Mouse (Mus musculus): ENCODE data around the gene Spryd4.
"Not testable (repeated sequence)": the region's sequence is repeated elsewhere in the genome, so short reads cannot be mapped to it uniquely, and the experiment has no call there.

Spryd4 gene

DNA sequence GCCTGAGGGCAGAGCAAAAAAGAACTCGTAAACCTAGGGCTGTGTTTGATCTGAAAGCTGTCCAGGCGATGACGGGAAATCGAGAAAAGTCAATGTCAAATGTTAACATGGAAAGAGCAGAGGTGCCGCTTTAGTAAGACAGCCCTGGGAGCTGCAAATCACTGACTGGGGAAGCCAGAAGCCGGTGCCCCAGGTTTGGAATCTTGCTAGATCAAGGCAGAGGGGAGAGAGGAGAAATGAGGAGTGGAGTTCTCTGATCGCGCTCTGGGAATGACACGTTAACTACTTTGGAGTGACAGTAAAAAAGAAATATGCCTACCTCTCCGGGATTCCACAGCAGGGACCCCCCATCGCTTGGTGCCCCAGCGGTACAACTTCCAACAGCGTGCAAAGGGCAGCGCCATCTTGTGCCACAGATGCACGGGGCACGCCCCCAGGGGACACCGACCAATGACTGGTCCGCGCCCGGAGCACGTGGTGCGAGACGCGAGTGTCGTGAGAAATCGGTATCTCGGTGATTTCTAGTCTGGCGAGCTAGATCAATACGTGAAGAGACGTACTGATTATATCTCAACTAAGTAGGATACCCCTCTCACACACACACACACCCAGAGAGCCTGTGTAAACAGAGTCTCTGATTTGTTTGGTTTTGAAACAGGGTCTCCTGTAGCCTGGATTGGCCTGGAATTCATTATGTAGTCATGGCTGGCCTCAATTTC, at the start of gene Spryd4:
TSS of gene Spryd4 (minus strand) at position 418 of the 719 bp plus-strand sequence.
- DNase-seq (ENCODE audit: low spot score in 2 of 2) = peak; percentile 84 to 94

DNA sequence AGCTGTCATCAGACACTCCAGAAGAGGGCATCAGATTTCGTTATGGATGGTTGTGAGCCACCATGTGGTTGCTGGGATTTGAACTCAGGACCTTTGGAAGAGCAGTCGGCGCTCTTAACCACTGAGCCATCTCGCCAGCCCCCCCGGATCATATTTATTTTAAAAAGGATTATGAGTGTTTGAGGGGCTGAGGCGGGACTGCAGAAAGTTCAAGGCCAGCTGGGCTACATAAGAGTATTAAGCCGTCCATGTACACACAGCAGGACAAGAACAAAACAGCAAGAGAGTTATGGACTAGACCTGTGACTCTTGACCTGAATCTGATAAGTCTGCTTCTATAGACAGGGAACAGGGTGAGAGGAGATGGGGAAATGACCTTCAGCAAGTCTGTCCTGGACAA, 48.8 kb upstream of the Spryd4 start:
- DNase-seq (ENCODE audit: low spot score in 2 of 2) = not testable (repeated sequence)

DNA sequence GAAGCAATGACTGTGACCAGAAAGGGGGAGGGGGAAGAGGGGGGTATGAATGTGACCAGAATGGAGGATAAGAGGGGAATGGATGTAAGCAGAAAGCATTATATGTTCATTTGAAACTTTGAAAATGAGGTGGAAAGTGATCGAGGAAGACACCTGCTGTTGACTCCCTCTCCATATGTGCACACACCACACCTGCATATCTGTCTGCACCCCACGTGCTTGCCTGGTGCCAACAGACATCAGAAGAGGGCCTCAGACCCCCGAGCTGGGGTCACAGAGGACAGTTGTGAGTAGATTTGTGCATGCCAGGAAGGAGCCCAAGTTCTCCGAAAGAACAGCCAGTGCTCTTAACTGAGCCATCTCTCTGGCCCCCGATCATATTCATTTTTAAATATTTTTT, 48.3 kb upstream of the Spryd4 start:
- no peak for DNase-seq (ENCODE audit: low spot score in 2 of 2)

DNA sequence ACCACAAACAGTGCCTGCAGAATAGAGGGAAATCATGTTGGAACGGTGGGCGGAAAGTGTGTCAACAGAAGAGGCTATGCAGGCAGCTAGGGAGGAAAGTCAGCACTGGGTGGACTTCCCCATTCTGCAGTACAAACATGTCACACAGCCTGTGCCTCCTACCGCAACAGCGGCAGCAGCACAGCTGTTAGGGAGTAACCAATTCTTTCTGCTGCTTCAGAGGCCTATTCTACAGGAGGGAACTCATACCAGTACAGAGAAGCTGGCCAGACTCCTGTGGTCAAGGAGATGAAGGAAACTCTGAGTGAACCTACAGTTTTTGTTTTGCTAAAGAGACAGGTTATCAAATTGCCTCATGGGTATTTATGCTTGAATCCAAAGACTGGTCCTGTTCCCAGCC, 47.3 kb upstream of the Spryd4 start:
- DNase-seq (ENCODE audit: low spot score in 2 of 2) = peak in 1 of 2 experiments; percentile 52

DNA sequence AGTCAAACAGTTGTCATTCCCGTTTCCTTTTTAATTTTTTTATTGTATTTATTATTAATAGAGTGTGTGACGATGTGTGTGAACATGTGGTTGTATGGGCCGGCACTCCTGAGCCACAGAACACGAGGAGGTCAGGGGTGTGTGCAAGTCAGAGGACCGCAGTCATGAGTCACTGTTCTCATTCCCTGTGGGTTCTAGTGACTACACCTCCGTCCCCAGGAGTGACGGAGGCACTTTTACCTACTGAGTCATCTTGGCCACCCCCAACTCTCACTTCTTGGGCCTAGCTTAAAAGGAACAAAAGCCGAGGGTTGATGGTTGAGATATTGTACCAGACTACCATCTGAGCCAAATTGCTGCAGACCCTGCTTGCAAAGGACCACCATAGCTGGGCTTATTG, 44.7 kb upstream of the Spryd4 start:
- no peak for DNase-seq (ENCODE audit: low spot score in 2 of 2)

DNA sequence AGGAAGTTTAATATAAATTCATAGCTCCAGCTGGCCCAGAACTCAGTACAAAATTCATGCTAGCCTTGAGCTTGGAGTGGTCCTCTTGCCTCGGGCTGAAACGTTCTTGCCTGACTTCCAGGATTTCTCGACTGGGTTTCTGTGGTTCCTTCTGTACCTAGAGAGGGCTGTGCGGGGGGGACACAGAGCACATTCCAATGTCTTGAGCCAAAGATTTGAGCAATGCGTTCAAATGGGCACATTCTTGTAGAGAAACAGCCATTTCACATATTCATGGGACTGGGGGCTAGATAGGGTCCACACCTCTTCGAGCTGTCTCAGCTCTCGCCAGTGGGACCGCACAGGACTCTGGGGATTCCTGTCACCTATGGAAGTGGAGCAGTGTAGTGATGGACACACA, 44.3 kb upstream of the Spryd4 start:
- DNase-seq (ENCODE audit: low spot score in 2 of 2) = no peak

DNA sequence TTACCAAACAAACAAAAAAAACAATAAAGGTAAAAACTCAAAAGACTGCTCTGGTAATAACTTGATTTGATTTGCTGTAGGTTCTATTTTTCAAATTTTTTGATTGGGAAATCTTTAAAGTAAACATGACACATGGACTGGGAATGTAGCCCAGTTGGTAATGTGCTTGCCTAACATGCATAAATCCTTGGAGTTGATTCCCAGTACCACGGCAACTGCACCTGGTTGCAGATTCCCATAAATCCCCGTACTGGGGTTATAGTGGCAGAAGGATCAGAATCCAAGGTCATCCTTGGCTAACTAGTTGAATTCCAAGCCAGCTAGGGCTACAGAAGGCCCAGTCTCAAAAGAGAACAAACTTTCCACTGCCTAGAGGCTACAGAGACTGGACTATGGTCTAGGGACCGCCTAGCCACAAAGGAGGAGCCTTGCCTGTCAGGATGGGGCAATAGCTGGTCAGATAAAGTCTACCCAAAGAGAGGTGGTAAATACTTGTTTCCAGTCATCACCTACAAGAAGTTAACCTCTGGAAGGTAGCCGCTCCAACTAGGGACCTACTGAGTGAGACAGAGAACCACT, 42.2 kb upstream of the Spryd4 start, which contains the start of gene Apon:
TSS of gene Apon (plus strand) at position 420 of the 579 bp plus-strand sequence.
- no peak for DNase-seq (ENCODE audit: low spot score in 2 of 2)

DNA sequence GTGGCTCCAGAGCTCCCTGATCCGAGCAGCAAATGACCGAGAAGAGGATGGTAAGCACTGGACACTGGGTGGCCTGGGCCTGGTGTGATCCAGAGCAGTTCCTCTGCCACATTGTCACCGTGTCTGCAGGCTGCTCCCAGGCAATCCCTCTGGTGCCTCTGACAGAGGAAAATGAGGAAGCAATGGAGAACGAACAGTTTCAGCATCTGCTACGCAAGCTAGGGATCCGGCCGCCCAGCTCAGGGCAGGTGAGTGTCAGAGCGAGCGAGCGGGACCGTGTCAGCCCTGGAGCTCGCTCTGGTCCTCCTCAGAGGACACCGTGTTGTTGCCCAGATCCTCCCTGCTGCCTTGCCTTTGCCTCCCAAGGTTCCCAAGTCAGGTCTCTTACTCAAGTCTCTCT, 39.0 kb upstream of the Spryd4 start:
- DNase-seq (ENCODE audit: low spot score in 2 of 2) = no peak

DNA sequence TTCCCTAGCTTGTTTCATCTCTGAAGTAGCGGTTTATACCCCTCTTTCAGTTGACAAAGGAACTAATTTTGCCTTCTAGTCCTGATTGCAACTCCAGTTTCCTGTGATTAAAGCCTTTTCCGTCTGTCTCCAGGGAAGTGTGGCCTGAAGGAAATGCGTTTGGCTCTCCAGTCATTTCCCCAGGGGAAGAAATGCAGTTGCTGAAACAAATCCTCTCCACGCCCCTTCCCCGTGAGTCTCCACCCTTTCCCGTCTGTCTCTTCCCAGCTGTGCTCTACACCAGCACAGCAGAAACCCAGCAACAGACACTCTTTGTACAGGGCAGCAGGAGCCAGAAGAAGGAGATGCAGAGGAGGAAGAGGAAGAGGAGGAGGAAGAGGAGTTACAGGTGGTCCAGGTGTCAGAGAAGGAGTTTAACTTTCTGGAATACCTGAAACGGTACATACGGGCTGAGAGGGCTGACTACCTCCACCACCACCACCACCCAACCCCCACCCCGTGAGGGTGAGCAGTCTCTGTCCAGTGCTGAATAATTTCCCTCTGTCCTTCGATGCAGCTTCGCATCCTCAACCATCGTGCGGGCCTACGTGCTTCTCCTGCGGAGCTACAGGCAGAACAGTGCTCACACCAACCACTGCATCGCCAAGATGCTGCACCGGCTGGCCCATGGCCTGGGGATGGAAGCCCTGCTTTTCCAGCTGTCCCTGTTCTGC, 35.6 kb upstream of the Spryd4 start:
- DNase-seq (ENCODE audit: low spot score in 2 of 2) = no peak

DNA sequence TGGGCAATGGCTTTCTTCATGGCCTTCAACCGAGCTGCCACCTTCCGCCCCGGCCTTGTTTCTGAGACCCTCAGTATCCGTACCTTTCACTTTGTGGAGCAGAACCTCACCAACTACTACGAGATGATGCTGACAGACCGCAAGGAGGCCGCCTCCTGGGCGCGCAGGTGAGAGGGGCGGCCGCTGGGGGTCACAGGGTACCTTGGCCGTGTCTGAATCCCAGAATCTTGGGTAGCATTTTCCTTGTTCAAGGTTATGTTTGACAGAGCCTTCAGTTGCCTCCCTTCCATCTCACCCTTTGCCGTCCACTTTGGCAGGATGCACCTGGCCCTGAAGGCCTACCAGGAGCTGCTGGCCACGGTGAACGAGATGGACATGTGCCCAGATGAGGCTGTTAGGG, 32.5 kb upstream of the Spryd4 start:
- DNase-seq (ENCODE audit: low spot score in 2 of 2) = no peak

DNA sequence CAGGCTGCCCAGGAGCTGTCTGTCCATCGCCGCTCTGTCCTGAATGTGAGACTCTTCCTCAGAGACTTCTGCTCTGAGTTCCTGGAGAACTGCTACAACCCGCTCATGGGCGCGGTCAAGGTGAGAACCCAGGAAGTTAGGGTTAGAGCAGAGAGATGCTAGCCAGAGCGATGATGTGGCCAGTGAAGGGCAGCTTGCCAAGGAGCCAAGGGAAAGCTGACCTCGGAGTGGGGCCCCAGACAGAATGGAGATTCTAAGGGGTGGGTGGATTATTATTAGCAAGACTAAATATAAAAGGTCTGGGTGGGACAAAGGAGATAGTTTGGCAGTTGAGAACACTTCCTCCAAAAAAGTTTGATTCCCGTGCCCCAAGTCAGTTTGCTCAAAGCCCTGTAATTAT, 31.6 kb upstream of the Spryd4 start:
- DNase-seq (ENCODE audit: low spot score in 2 of 2) = no peak

DNA sequence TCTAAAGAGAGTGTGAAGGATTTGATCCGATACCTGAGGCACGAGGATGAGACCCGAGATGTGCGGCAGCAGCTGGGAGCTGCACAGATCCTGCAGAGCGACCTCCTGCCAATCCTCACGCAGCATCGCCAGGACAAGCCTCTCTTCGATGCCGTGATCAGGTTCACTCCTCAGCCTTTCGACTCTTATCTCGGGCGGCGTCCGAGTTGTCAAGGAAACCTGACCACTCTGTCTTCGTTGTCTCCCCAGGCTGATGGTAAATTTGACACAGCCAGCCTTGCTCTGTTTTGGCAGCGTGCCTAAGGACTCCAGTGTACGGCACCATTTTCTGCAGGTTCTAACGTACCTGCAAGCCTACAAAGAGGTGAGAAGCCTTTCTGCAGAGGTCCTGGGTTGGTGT, 28.5 kb upstream of the Spryd4 start:
- no peak for DNase-seq (ENCODE audit: low spot score in 2 of 2)

DNA sequence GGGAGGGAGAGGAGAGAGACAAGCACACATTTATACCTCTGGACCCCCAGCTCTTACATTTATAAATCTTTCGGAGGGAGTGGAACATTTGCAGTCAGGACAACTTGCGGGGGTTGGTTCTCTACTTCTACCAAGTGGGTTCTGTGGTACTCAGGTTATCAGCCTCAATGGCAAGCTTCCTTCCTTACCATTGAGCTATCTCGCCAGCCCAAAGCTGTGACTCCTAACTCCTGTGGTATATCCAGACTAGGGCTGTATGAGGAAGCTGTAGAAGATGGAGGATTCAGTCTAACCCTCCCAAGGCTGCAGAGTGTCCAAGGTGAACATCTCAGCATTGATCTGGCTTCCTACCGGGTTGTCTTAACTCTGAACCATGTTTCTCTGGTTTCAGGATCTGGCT, 27.5 kb upstream of the Spryd4 start:
- DNase-seq (ENCODE audit: low spot score in 2 of 2) = no peak

DNA sequence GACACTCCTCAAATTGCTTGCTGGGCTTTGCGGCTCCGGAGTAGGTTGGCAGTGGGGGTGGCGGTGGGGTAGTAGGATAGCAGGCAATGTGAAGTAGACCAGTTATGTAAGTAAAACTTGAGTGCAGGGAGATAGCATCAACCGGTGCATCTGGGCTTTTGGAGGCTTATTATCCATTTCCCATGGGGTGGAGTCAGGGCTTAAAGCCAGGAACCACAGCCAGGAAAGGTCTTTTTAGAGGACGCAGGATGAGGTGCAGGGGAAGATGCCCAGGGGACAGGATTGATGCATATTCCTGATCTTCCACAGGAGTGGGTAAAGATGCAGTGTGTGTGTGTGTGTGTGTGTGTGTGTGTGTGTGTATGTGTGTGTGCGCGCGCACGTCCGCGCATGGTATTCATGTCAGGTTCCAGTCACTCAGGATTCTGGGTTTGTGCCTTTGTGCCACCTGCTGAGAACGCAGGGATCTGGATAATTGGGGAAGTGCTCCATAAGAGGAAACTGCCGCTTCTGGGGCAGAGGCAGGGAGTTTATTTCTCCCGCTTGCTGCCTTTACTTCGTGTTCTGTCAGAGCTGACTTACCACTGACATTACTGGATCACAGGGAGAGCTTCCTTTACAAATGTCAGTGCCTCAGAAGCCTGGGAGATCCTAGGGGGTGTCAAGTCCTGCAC, 26.3 kb upstream of the Spryd4 start:
- DNase-seq (ENCODE audit: low spot score in 2 of 2) = no peak

DNA sequence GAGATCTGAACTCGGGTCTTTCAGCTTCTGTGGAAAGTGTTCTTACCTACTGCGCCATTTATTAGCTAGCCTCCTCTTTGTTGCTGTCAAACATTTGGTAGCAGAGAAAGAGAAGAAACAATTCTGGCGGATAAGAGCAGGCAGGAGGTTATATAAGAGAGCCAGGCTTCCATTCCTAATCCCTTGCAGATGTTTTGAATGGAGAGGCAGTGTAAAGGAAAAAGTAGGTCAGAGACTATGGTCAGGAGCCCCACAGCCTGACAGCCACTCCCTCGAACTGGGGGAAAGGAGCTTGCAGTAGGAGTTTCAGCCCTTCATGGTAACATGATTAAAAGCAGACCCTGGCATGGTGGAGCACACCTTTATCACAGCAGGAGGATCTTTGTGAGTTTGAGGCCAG, 24.7 kb upstream of the Spryd4 start:
- DNase-seq (ENCODE audit: low spot score in 2 of 2) = no peak

DNA sequence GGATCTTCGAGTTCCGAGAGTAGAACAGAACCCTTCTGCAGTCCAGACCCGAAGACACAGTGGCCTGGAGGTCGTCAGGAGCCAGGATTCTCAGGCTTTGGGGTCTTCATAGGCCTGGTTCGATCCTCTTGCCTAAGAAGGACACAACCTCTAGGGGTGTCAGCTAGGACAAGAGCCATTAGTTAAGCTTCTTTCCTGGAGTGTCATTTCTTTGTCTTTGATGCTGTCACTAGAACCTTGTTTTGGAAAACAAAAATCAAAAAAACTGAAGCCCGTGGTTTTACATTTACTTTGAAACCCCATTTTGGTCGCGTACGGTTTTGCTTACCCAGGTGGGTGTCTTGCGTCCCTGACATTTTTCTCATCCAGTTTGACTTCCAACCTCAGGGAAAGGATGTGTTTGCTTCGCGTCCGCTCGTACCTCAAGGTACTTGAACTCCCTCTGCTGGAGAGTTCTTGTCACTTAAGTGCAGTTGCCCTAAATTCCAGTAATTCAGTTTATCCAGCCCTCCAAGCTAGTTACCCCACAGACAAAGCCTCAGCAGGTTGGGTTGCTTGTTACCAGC, 20.9 kb upstream of the Spryd4 start:
- peak; percentile 60 to 67 for DNase-seq (ENCODE audit: low spot score in 2 of 2)

DNA sequence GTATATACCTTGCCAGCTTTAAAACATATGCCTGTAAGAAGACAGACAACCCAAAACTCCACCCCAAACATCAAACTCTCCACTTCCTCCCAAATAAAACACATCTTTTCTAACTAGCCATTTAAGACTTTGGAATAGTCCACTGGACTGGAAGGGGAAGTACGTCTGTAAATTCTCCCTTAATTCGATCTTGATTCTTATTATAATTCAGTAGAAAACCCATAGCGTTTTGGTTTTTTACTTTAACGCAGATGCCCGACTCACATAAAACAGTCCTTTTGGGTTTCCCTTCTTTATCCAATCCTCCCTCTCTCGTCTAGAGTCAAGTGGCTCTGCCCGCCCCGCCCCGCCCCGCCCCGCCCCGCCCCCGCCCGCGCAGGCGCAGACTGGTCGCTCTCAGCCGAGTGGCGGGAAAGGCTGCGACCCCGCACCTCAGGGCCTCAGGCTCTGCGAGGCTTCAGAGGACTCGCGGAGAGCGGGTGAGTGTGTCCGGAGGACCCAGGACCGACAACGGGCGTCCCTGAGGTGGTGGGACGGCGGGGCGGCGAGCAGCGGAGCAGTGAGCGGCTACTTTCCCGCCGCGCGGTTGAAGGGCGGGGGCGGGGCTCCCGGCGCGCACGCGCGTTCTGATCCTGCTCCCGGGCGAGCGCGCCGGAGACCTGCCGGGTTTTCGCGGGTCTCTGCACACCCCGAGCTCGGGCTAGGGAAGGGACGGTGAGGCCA, 20.3 kb upstream of the Spryd4 start, which contains the start of gene Timeless:
TSS of gene Timeless (plus strand) at position 369 of the 723 bp plus-strand sequence.
- peak; percentile 93 to 99 for DNase-seq (ENCODE audit: low spot score in 2 of 2)

DNA sequence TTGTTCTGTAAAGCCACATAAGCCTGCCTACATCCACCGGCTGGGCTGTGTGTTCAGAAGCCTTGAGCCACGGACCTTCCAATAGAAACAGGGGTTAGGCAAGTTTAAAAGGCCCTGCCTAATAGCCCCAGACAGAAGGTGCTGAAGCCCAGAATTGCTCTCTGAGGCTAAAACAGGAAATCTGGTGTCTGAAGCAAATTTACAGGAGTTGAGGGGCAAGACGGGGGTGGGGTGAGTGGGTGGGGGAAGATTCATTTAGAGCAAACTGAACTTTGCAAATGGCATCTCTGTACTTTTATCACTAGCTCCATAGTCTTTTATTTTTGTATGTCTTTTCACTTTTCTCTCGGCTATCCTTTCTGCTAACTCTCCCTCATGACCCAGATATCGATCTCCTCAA, 19.5 kb upstream of the Spryd4 start:
- no peak for DNase-seq (ENCODE audit: low spot score in 2 of 2)

DNA sequence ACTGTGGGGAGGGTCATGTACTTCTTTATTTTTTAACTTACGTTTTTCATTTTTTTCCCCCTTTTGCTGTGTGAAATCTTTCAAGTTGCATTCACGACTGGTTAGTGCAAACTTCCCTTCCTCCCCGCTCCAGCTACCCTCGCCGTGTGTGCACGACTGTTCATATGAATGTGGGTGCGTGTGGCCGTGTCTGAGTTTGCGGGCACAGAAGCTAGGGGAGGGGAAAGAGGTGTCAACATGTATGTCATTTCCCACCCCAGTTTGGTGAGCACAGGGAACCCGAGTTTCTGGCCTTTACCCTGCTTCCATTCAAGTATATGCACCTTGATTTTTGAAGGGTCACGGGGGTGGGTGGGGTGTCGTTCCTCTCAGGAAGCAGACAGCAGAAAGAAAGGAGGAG, 19.0 kb upstream of the Spryd4 start:
- no peak for DNase-seq (ENCODE audit: low spot score in 2 of 2)

DNA sequence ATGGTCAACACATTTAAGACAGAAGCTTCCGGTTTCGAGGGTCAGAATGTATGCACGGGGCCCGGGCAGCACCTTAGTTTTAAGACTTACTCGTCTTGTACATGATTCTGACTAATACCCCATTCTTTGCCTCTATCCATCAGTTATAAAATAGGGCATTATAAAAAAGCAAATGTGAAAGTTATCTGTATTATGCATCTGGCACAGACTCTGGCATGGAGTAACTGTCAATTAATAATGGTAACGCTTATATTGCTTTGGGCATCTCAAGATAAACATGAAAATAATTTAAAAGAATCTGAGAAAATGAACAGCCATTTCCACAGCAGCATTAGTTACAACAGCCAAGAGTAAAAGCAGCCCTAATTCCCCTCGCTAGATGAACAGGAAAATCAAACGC, 16.4 kb upstream of the Spryd4 start:
- DNase-seq (ENCODE audit: low spot score in 2 of 2) = no peak

DNA sequence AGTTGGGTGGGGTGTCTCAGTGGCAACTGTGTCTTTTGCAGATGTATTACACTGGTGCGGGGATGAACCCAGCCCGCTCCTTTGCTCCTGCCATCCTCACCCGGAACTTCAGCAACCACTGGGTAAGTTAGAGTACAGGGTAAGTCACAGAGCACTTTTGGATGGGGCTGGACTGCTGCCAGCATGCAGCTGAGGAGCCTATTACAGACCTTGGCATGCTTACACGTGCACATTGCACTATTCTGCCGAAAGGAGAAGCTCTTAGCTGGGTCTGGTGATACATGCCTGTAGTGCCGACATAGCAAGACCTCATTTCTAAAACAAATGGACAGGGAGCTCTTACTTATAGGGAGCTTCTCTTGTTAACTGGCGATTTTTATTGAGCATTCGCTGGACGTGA, 16.0 kb upstream of the Spryd4 start:
- no peak for DNase-seq (ENCODE audit: low spot score in 2 of 2)
